Mouse (Mus musculus) thymus, adult 2 months (tissue): ENCODE measurements at regions not wholly inside any gene's neighbourhood (a gene's known extent, or its start where the extent isn't known, plus 50 kb on each side); places are given as distances from the start of the nearest gene placed in this dataset.

Experiments used
- CTCF ChIP-seq: fragments of 200-500 bp; IDR thresholded peaks from 2 replicates; pipeline ENCODE4 v1.5.1; 2012; ENCODE audit warnings: mild to moderate bottlenecking, control low read depth, low read length, moderate library complexity, borderline replicate concordance; ENCODE audit not compliant: control insufficient read depth, poor library complexity, insufficient read depth; ENCODE audit errors: extremely low read depth
- POLR2A ChIP-seq: fragments of 200-500 bp; IDR thresholded peaks from 2 replicates; pipeline ENCODE4 v1.6.1; 2012; ENCODE audit warnings: mild to moderate bottlenecking, low read length, control low read depth, moderate library complexity; ENCODE audit not compliant: control insufficient read depth, poor library complexity, insufficient read depth; ENCODE audit errors: extremely low read depth

DNA sequence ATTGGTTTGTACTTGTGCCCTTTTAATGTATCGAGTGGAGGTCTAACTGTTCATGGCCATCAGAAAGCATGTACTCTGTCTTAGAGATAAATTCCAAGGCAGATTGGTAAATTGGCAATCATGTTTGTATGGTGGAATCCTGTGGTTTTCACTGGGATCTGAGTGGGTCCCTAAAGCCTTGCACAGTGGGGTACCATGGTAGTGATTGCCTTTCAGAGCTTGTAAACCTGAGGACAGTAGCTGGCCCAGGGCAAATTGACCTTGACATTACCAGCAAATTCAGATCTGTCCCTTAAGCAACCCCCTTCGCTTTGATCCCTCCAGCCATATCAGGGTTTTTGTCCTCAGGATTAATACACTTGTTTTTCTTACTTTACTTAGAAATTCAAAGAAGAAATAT is 181.6 kb upstream of the Krr1 start:
- no peak for TF ChIP-seq CTCF
- no peak for TF ChIP-seq POLR2A
